Mouse (Mus musculus): ENCODE measurements around the gene Gm20388. TPM values are rescaled to one million over a fixed set of nuclear protein-coding genes. Genes with fewer than 3 reads are reported as not detected.

Gm20388 gene
- polyA plus RNA-seq, 1 experiment from 2014 or later = 8.3 TPM

- 83% methylated on average over 6 of the region's 6 CpGs for WGBS
- no peak for ATAC-seq (replicated peaks; ENCODE audit: low FRiP score, low TSS enrichment, low read depth)
- Histone ChIP-seq H3K4me2 (ENCODE audit: low read length) (no peak overlapping the region), H3K36me3 (ENCODE audit: control insufficient read depth, insufficient read depth, low read length) (peaks cover 28% of the 10 kb centered on the region), H3K27ac (ENCODE audit: low read depth) (no peak overlapping the region), H3K4me3 (ENCODE audit: low read depth, low read length) (no peak overlapping the region), H3K9me3 (ENCODE audit: control insufficient read depth, low read length) (no peaks in the 10 kb centered on the region), H3K9ac (ENCODE audit: low read length) (no peak overlapping the region), H3K4me1 (replicated peaks; ENCODE audit: control insufficient read depth, insufficient read depth, low read length) (0 out of 2 replicates have a peak, but pooled peaks cover 6% of the 10 kb centered on the region), H3K27me3 (replicated peaks; ENCODE audit: control insufficient read depth, insufficient read depth, low read length) (no peaks in the 10 kb centered on the region)
- no peak for DNase-seq (ENCODE audit: low spot score)
Measured at GRCm38 (mm10) chr8:122777701-122778100, 2867.1 kb downstream of the Gm20388 start.

GRCm38 (mm10) chr8:122778703-122779239 lies 2868.1 kb downstream of the Gm20388 start:
- WGBS = 83% methylated on average over 3 of the region's 3 CpGs
- H3K9me3 ChIP-seq (ENCODE audit: control insufficient read depth, low read length) = no peaks in the 10 kb centered on the region
- H3K4me3 ChIP-seq (ENCODE audit: low read depth, low read length) = no peak overlapping the region
- no peak overlapping the region for H3K27ac ChIP-seq (ENCODE audit: low read depth)
- 0 out of 2 replicates have a peak, but pooled peaks cover 6% of the 10 kb centered on the region for H3K4me1 ChIP-seq (replicated peaks; ENCODE audit: control insufficient read depth, insufficient read depth, low read length)
- DNase-seq (ENCODE audit: low spot score) (no peak), ATAC-seq (replicated peaks; ENCODE audit: low FRiP score, low TSS enrichment, low read depth) (no peak)
- H3K4me2 ChIP-seq (ENCODE audit: low read length) = no peak overlapping the region
- no peaks in the 10 kb centered on the region for H3K27me3 ChIP-seq (replicated peaks; ENCODE audit: control insufficient read depth, insufficient read depth, low read length)
- peaks cover 31% of the 10 kb centered on the region for H3K36me3 ChIP-seq (ENCODE audit: control insufficient read depth, insufficient read depth, low read length)
- no peak overlapping the region for H3K9ac ChIP-seq (ENCODE audit: low read length)

- ATAC-seq (replicated peaks; ENCODE audit: low FRiP score, low TSS enrichment, low read depth) (no peak), DNase-seq (ENCODE audit: low spot score) (no peak)
- H3K9ac ChIP-seq (ENCODE audit: low read length) = no peak overlapping the region
- H3K4me3 ChIP-seq (ENCODE audit: low read depth, low read length) = no peak overlapping the region
- no peaks in the 10 kb centered on the region for H3K9me3 ChIP-seq (ENCODE audit: control insufficient read depth, low read length)
- no peak overlapping the region for H3K27ac ChIP-seq (ENCODE audit: low read depth)
- H3K36me3 ChIP-seq (ENCODE audit: control insufficient read depth, insufficient read depth, low read length) = peaks cover 36% of the 10 kb centered on the region
- whole genome bisulfite sequencing = 75% methylated on average over 9 of the region's 9 CpGs
- no peaks in the 10 kb centered on the region for H3K27me3 ChIP-seq (replicated peaks; ENCODE audit: control insufficient read depth, insufficient read depth, low read length)
- H3K4me2 ChIP-seq (ENCODE audit: low read length) = no peak overlapping the region
- H3K4me1 ChIP-seq (replicated peaks; ENCODE audit: control insufficient read depth, insufficient read depth, low read length) = 0 out of 2 replicates have a peak, but pooled peaks cover 6% of the 10 kb centered on the region
Measured at GRCm38 (mm10) chr8:122779255-122779654, 2868.6 kb downstream of the Gm20388 start.

DNA sequence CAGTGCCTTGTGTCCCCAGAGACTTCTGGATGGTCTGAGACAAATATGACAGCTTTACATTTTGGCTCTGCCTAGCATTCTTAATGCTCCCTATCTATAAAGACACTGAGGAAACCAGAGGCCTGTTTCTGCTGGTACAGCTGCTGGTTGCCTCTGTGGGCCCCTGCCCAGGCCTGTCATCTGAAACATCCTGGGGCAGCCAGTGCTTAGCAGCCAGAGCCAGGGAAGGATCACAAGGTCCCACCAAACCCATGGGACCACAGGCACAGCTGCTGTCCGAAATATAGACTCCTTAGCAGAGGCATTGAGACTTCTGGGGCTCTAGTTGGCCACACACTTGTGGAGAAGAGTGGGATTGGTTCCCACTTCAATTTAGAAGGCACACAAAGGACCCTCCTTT lies 2874.1 kb downstream of the Gm20388 start:
- peaks cover 77% of the 10 kb centered on the region for H3K36me3 ChIP-seq (ENCODE audit: control insufficient read depth, insufficient read depth, low read length)

DNA sequence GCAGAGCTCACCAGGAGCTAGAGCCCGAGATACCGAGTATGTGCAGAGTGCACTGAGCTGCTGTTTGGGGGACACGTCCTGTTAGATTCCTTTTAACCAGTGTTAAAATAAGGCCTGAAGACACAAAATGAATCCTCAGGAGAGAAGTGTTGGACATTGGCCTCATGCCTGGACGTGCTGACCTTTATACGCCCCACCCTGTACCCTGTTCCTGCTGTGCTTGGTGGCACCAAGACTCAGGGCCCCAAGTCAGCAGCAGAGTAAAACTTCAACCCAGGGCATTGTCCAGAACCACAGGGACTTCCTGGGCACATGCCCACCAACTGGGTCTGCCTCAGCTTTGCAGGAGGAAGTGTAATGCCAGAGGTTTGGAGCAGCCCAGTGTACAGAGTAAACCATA lies 2879.2 kb downstream of the Gm20388 start:
- no peaks in the 10 kb centered on the region for H3K4me1 ChIP-seq (replicated peaks; ENCODE audit: control insufficient read depth, insufficient read depth, low read length)
- peaks cover 44% of the 10 kb centered on the region for H3K36me3 ChIP-seq (ENCODE audit: control insufficient read depth, insufficient read depth, low read length)
- H3K9me3 ChIP-seq (ENCODE audit: control insufficient read depth, low read length) = no peaks in the 10 kb centered on the region
- H3K27me3 ChIP-seq (replicated peaks; ENCODE audit: control insufficient read depth, insufficient read depth, low read length) = no peaks in the 10 kb centered on the region
- H3K4me3 ChIP-seq (ENCODE audit: low read depth, low read length) = no peak overlapping the region
- no peak overlapping the region for H3K9ac ChIP-seq (ENCODE audit: low read length)
- H3K4me2 ChIP-seq (ENCODE audit: low read length) = no peak overlapping the region
- ATAC-seq (replicated peaks; ENCODE audit: low FRiP score, low TSS enrichment, low read depth) = no peak
- no peak for DNase-seq (ENCODE audit: low spot score)
- WGBS = 94% methylated on average over 5 of the region's 5 CpGs
- H3K27ac ChIP-seq (ENCODE audit: low read depth) = no peak overlapping the region

More for the DNA sequence above, 2874.1 kb downstream of the Gm20388 start:
- no peaks in the 10 kb centered on the region for H3K27me3 ChIP-seq (replicated peaks; ENCODE audit: control insufficient read depth, insufficient read depth, low read length)
- no peak for DNase-seq (ENCODE audit: low spot score)
- H3K4me1 ChIP-seq (replicated peaks; ENCODE audit: control insufficient read depth, insufficient read depth, low read length) = no peaks in the 10 kb centered on the region
- H3K4me3 ChIP-seq (ENCODE audit: low read depth, low read length) = no peak overlapping the region
- no peak for ATAC-seq (replicated peaks; ENCODE audit: low FRiP score, low TSS enrichment, low read depth)
- 77% methylated on average over 1 of the region's 1 CpGs for WGBS
- H3K27ac ChIP-seq (ENCODE audit: low read depth) = no peak overlapping the region
- H3K9ac ChIP-seq (ENCODE audit: low read length) = no peak overlapping the region
- H3K9me3 ChIP-seq (ENCODE audit: control insufficient read depth, low read length) = no peaks in the 10 kb centered on the region
- H3K4me2 ChIP-seq (ENCODE audit: low read length) = no peak overlapping the region

GRCm38 (mm10) chr8:122793375-122794174 lies 2882.9 kb downstream of the Gm20388 start:
- Histone ChIP-seq H3K9me3 (ENCODE audit: control insufficient read depth, low read length) (no peaks in the 10 kb centered on the region), H3K4me3 (ENCODE audit: low read depth, low read length) (no peak overlapping the region), H3K27ac (ENCODE audit: low read depth) (peak overlapping the region; percentile 33; the same call in 1 of the 2 replicates), H3K36me3 (ENCODE audit: control insufficient read depth, insufficient read depth, low read length) (peaks cover 18% of the 10 kb centered on the region; the same call in 1 of the 2 replicates), H3K4me2 (ENCODE audit: low read length) (no peak overlapping the region), H3K27me3 (replicated peaks; ENCODE audit: control insufficient read depth, insufficient read depth, low read length) (no peaks in the 10 kb centered on the region), H3K9ac (ENCODE audit: low read length) (no peak overlapping the region), H3K4me1 (replicated peaks; ENCODE audit: control insufficient read depth, insufficient read depth, low read length) (no peaks in the 10 kb centered on the region)
- ATAC-seq (replicated peaks; ENCODE audit: low FRiP score, low TSS enrichment, low read depth) = peak; percentile 62; the same call in 1 of the 2 replicates
- peak; percentile 62 for DNase-seq (ENCODE audit: low spot score)
- 73% methylated on average over 18 of the region's 18 CpGs for WGBS

DNA sequence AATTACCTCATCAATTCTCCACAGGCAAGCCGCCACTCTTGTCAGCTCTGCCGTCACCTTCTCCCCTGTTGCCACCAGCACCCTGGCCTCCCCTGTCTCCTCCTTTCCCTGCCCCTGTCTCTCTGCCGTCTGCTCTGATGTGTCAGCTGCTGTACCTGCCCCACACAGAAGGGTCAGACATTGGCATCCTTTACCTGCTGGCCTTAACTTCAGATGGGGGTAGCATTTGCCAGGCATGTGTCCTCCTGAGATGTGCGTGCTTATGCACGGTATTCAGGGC lies 2883.5 kb downstream of the Gm20388 start:
- Histone ChIP-seq H3K27ac (ENCODE audit: low read depth) (no peak overlapping the region), H3K27me3 (replicated peaks; ENCODE audit: control insufficient read depth, insufficient read depth, low read length) (no peaks in the 10 kb centered on the region), H3K9ac (ENCODE audit: low read length) (no peak overlapping the region), H3K4me2 (ENCODE audit: low read length) (no peak overlapping the region), H3K36me3 (ENCODE audit: control insufficient read depth, insufficient read depth, low read length) (0 out of 2 replicates have a peak, but pooled peaks cover 15% of the 10 kb centered on the region), H3K4me3 (ENCODE audit: low read depth, low read length) (no peak overlapping the region), H3K4me1 (replicated peaks; ENCODE audit: control insufficient read depth, insufficient read depth, low read length) (no peaks in the 10 kb centered on the region), H3K9me3 (ENCODE audit: control insufficient read depth, low read length) (no peaks in the 10 kb centered on the region)
- DNase-seq (ENCODE audit: low spot score) (no peak), ATAC-seq (replicated peaks; ENCODE audit: low FRiP score, low TSS enrichment, low read depth) (no peak)
- 89% methylated on average over 5 of the region's 5 CpGs for WGBS

DNA sequence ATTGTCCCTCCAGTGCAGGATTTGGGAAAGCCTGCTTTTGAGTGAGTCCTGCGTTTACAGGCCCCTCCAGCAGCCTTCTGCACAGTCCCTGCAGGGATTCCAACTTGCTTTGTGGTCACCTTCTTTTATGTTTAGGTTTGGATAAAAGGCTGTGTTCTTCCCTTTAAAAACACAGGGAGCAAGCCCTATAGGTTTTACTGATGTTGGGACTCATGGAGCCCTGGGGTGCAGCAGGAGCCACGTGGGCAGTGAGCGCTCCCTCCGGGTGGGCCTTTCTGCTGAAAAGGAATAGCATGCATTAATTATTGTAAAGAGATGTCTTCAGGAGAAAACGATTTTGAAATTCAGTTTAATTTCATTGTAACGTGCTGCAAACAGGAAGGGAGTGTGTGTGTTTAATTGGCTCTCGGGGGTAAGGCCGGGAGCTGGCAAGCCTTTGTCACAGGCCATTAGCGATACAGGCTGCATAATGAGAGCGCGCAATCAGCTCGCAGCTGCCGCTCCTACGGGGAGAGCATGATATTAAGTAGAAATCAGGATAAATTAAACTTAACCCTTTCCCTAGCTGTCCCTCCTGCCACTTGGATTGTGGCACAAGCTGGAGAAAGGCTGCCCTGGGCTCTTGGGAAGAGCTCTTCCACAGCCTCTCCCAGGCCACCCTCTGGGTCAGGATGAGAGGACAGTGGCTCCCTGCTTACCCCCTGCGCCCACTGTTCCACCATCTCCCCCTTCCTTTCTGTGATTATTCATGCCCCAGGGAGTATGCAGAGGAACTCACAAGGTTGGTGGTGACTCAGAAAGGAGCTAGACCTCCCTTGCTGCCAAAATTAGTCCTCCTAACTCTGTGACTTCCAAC lies 2893.5 kb downstream of the Gm20388 start:
- Histone ChIP-seq H3K4me3 (ENCODE audit: low read depth, low read length) (no peak overlapping the region), H3K27ac (ENCODE audit: low read depth) (no peak overlapping the region), H3K27me3 (replicated peaks; ENCODE audit: control insufficient read depth, insufficient read depth, low read length) (no peaks in the 10 kb centered on the region), H3K36me3 (ENCODE audit: control insufficient read depth, insufficient read depth, low read length) (0 out of 2 replicates have a peak, but pooled peaks cover 9% of the 10 kb centered on the region), H3K4me1 (replicated peaks; ENCODE audit: control insufficient read depth, insufficient read depth, low read length) (no peaks in the 10 kb centered on the region), H3K9me3 (ENCODE audit: control insufficient read depth, low read length) (no peaks in the 10 kb centered on the region), H3K4me2 (ENCODE audit: low read length) (no peak overlapping the region), H3K9ac (ENCODE audit: low read length) (no peak overlapping the region)
- ATAC-seq (replicated peaks; ENCODE audit: low FRiP score, low TSS enrichment, low read depth) (no peak), DNase-seq (ENCODE audit: low spot score) (no peak)
- 50% methylated on average over 15 of the region's 15 CpGs for WGBS
